Mouse (Mus musculus) midbrain, embryonic 11.5 days (tissue): Measurements from ENCODE around the gene Ube2l3. TPM values are rescaled to one million over a fixed set of nuclear protein-coding genes. Genes with fewer than 3 reads are reported as not detected.

Source experiments
- ATAC-seq: fragments of 200-750 bp; cut with Nextera tagmentation; 2 replicates; pipeline ENCODE4 v1.8.0; 2017; ENCODE audit warnings: moderate TSS enrichment, moderate library complexity; ENCODE audit not compliant: low FRiP score
- DNase-seq: peaks from one replicate; pipeline ENCODE4 v3.0.0; 2015; ENCODE audit warnings: low spot score; ENCODE audit errors: missing footprints
- H3K27ac ChIP-seq: fragments of 300-500 bp; sonication (generic); 2 replicates; pipeline ENCODE4 v1.5.1; 2014; ENCODE audit warnings: low read depth, low read length
- H3K27me3 ChIP-seq: fragments of 300-500 bp; sonication (generic); 2 replicates; pipeline ENCODE4 v1.6.1; 2014; ENCODE audit warnings: mild to moderate bottlenecking, low read length, moderate library complexity, mixed read lengths; ENCODE audit not compliant: control insufficient read depth, insufficient read depth
- H3K36me3 ChIP-seq: fragments of 300-500 bp; sonication (generic); 2 replicates; pipeline ENCODE4 v1.6.1; 2014; ENCODE audit warnings: mild to moderate bottlenecking, low read length, moderate library complexity, mixed read lengths; ENCODE audit not compliant: control insufficient read depth, insufficient read depth
- H3K4me1 ChIP-seq: fragments of 300-500 bp; sonication (generic); 2 replicates; pipeline ENCODE4 v1.6.1; 2014; ENCODE audit warnings: low read length; ENCODE audit not compliant: control insufficient read depth, insufficient read depth
- H3K4me2 ChIP-seq: fragments of 300-500 bp; sonication (generic); 2 replicates; pipeline ENCODE4 v1.6.1; 2014; ENCODE audit warnings: mild to moderate bottlenecking, moderate library complexity
- H3K4me3 ChIP-seq: fragments of 300-500 bp; sonication (generic); 2 replicates; pipeline ENCODE4 v1.5.1; 2014; ENCODE audit warnings: low read depth, low read length
- H3K9ac ChIP-seq: fragments of 300-500 bp; sonication (generic); 2 replicates; pipeline ENCODE4 v1.6.1; 2014; ENCODE audit warnings: low read length
- H3K9me3 ChIP-seq: fragments of 300-500 bp; sonication (generic); 2 replicates; pipeline ENCODE4 v1.6.1; 2016; ENCODE audit warnings: low read length; ENCODE audit not compliant: control insufficient read depth
- WGBS: fragments of 180-500 bp; shearing (Covaris S2); extraction: QIAGEN DNeasy Blood & Tissue Kit; methylation state at CpG from one replicate; pipeline ENCODE4 v1.1.7; 2014; 5-methylcytosine and 5-hydroxymethylcytosine counted together
- polyA plus RNA-seq: library from polyadenylated mRNA; unstranded; fragments of >200 nt; fragmentation: Nextera tagmentation; extraction: Ambion mirVana; gene quantifications from 2 replicates; pipeline ENCODE4 v1.2.1, GENCODE M21; 2014

Ube2l3 gene
- polyA plus RNA-seq, 1 experiment from 2014 or later, result 446 TPM

GRCm38 (mm10) chr16:17144339-17144738, 58.1 kb downstream of the Ube2l3 start, which contains the start of gene Ydjc:
Gene Ydjc (plus strand): TSS chr16:17144621.
- 0 out of 2 replicates have a peak, but pooled peaks have one; percentile 26 for ATAC-seq

DNA sequence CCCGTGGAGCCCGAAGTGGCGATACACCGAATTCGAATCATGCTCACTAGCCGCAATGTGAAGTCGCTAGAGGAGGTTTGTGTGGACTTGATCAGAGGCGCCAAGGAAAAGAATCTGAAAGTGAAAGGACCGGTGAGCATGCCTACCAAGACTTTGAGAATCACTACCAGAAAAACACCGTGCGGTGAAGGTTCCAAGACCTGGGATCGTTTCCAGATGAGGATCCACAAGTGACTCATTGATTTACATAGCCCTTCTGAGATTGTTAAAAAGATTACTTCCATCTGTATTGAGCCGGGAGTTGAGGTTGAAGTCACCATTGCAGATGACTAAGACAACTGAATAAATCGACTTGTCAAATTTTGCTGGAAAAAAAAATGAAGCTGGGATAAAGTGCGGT, 65.1 kb downstream of the Ube2l3 start:
- ATAC-seq, result no peak
- 86% methylated on average over 15 of the region's 15 CpGs for WGBS

More at GRCm38 (mm10) chr16:17144339-17144738, 58.1 kb downstream of the Ube2l3 start, which contains the start of gene Ydjc:
- H3K36me3 ChIP-seq, result no peaks in the 10 kb centered on the region
- no peak within 1 kb of the TSS for H3K4me3 ChIP-seq
- 15% methylated on average over 7 of the region's 7 CpGs for WGBS
- H3K4me1 ChIP-seq, result peaks cover 10% of the 10 kb centered on the region
- peaks cover 17% of the 10 kb centered on the region for H3K27me3 ChIP-seq
- H3K9me3 ChIP-seq, result no peaks in the 10 kb centered on the region
- H3K4me2 ChIP-seq, result no peak within 1 kb of the TSS
- no peak within 1 kb of the TSS for H3K27ac ChIP-seq
- no peak within 1 kb of the TSS for H3K9ac ChIP-seq
- DNase-seq, result peak; percentile 88

DNA sequence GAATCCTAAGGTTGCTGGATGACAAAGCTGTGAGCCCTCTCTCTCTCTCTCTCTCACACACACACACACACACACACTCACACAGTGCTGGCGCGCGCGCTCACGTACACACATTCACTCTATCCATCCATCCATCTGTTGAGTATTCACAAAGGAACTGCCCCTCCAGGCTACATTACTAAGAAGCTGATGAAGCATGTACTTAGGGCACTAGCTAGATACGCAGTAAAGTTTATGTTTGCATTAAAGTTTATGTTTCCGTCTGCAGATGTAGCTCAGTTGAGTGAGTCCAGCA, 69.6 kb downstream of the Ube2l3 start:
- 45% methylated on average over 7 of the region's 7 CpGs for WGBS
- Histone ChIP-seq H3K27me3 (no peaks in the 10 kb centered on the region), H3K4me1 (peaks cover 9% of the 10 kb centered on the region), H3K9me3 (no peaks in the 10 kb centered on the region), H3K36me3 (no peaks in the 10 kb centered on the region; the same call in 1 of the 2 replicates), H3K27ac (no peak overlapping the region), H3K4me3 (peak overlapping the region; percentile 72), H3K4me2 (peak overlapping the region; percentile 85), H3K9ac (peak overlapping the region; percentile 37)
- ATAC-seq (0 out of 2 replicates have a peak, but pooled peaks have one; percentile 17), DNase-seq (no peak)

More for the DNA sequence above, 65.1 kb downstream of the Ube2l3 start:
- Histone ChIP-seq H3K9ac (no peak overlapping the region), H3K27me3 (no peaks in the 10 kb centered on the region), H3K36me3 (no peaks in the 10 kb centered on the region), H3K27ac (no peak overlapping the region), H3K4me1 (no peaks in the 10 kb centered on the region), H3K4me3 (no peak overlapping the region), H3K9me3 (no peaks in the 10 kb centered on the region), H3K4me2 (no peak overlapping the region)
- DNase-seq, result no peak

- ATAC-seq (peak; percentile 99), DNase-seq (peak; percentile 99)
- WGBS, result under 1% methylated on average over 47 of the region's 47 CpGs
- no peaks in the 10 kb centered on the region for H3K9me3 ChIP-seq
- H3K4me3 ChIP-seq, result peak within 1 kb of the TSS; percentile 72
- H3K9ac ChIP-seq, result peak within 1 kb of the TSS; percentile 79
- peak within 1 kb of the TSS; percentile 85 for H3K4me2 ChIP-seq
- H3K27ac ChIP-seq, result peak within 1 kb of the TSS; percentile 78
- H3K27me3 ChIP-seq, result no peaks in the 10 kb centered on the region
- no peaks in the 10 kb centered on the region; the same call in 1 of the 2 replicates for H3K36me3 ChIP-seq
- peaks cover 9% of the 10 kb centered on the region for H3K4me1 ChIP-seq
Measured at GRCm38 (mm10) chr16:17132089-17132905, 70.2 kb downstream of the Ube2l3 start, which contains the start of gene Sdf2l1. Gene Sdf2l1 (minus strand): TSS chr16:17132383.

DNA sequence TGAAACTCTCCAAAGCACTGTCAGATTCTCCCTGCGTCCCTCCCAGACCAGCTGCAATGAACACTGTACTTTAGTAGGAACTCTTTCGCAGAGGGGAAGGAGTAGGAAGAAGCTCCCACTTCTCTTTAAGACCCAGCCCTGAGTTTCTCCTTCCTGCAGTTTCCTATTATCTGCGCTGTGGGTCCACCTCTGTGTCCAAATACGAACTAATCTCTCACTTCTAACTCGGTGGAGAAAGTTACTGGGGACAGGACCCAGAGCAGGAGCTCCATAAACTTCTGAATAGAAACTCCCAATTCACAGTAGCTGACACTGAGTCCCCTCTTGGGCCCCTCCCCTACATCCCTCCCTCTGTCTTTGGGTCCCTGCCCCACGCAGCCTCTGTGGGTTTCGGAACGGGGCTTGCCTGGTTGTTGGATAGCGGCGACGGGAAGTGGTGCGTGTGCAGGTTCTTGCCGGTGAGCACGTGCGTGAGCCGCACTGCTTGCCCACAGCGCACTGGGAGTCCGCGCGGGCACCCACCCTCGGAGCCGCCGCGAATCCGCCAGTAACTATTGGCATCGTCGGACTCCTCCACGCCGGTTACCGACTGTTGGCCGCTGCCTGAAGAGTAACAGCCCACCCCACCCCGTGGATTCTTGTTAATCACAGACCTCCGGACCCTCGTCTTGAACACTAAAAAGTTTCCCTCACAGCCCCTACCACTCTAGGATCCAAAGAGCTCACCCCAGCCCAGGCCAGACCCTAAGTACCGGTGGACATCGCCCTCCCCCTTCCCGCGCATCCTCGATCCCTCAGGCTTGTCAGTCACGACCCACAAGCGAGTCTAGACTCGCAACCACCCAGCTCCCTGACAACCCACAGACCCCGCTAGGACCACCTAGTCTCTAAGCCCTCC, 71.0 kb downstream of the Ube2l3 start:
- peak; percentile 89 for ATAC-seq
- Histone ChIP-seq H3K36me3 (no peaks in the 10 kb centered on the region; the same call in 1 of the 2 replicates), H3K4me3 (peak overlapping the region; percentile 72), H3K9me3 (no peaks in the 10 kb centered on the region), H3K9ac (peak overlapping the region; percentile 79), H3K4me2 (peak overlapping the region; percentile 85), H3K4me1 (peaks cover 9% of the 10 kb centered on the region), H3K27me3 (no peaks in the 10 kb centered on the region), H3K27ac (peak overlapping the region; percentile 78)
- peak; percentile 90 for DNase-seq
- WGBS, result 3% methylated on average over 43 of the region's 43 CpGs

DNA sequence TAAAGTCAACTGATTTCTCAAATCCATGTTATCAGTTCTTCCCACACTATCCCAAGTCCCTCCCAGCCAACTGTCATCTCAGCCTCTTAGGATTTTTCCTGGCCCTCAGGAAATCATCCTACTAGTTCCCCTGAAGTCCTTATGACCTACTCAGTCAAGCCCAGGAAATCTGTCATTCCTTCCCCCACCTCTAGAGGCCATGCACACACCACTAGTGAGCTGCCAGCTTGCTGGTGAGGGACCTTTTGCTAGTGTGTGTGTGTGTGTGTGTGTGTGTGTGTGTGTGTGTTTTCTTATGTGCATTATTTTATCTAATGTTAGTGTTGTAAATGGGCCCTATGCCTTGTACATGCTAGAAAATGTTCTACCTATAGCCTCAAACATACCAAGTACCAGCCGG, 75.2 kb downstream of the Ube2l3 start:
- no peak for ATAC-seq
- WGBS, result 100% methylated on average over 1 of the region's 1 CpGs

GRCm38 (mm10) chr16:17124871-17125520, 77.5 kb downstream of the Ube2l3 start, which contains the start of gene 2610318N02Rik:
Gene 2610318N02Rik (minus strand): TSS chr16:17125167.
- Histone ChIP-seq H3K9ac (peak within 1 kb of the TSS; percentile 81), H3K36me3 (peaks cover 8% of the 10 kb centered on the region; the same call in 1 of the 2 replicates), H3K27ac (peak within 1 kb of the TSS; percentile 50), H3K27me3 (no peaks in the 10 kb centered on the region), H3K4me3 (peak within 1 kb of the TSS; percentile 49), H3K4me2 (peak within 1 kb of the TSS; percentile 83), H3K4me1 (peaks cover 23% of the 10 kb centered on the region), H3K9me3 (no peaks in the 10 kb centered on the region)
- DNase-seq, result peak; percentile 97
- WGBS, result under 1% methylated on average over 25 of the region's 25 CpGs
- peak; percentile 94 for ATAC-seq

More for the DNA sequence above, 75.2 kb downstream of the Ube2l3 start:
- DNase-seq, result peak; percentile 84
- Histone ChIP-seq H3K4me2 (no peak overlapping the region), H3K9ac (no peak overlapping the region), H3K4me1 (peaks cover 25% of the 10 kb centered on the region), H3K27ac (no peak overlapping the region), H3K4me3 (no peak overlapping the region), H3K9me3 (no peaks in the 10 kb centered on the region), H3K36me3 (peaks cover 5% of the 10 kb centered on the region), H3K27me3 (no peaks in the 10 kb centered on the region)

GRCm38 (mm10) chr16:17124119-17124870, 78.2 kb downstream of the Ube2l3 start:
- peak; percentile 69 for ATAC-seq
- peak; percentile 95 for DNase-seq
- Histone ChIP-seq H3K4me3 (peak overlapping the region; percentile 49), H3K9me3 (no peaks in the 10 kb centered on the region), H3K4me1 (peaks cover 23% of the 10 kb centered on the region), H3K36me3 (peaks cover 11% of the 10 kb centered on the region; the same call in 1 of the 2 replicates), H3K27ac (peak overlapping the region; percentile 50), H3K4me2 (peak overlapping the region; percentile 83), H3K27me3 (no peaks in the 10 kb centered on the region), H3K9ac (peak overlapping the region; percentile 81)
- WGBS, result under 1% methylated on average over 22 of the region's 22 CpGs
